Mouse (Mus musculus) thymus, adult 2 months (tissue): Measurements from ENCODE around the gene Ifnl3.

Experiments used
- CTCF ChIP-seq: fragments of 200-500 bp; IDR thresholded peaks from 2 replicates; pipeline ENCODE4 v1.5.1; 2012; ENCODE audit warnings: mild to moderate bottlenecking, control low read depth, low read length, moderate library complexity, borderline replicate concordance; ENCODE audit not compliant: control insufficient read depth, poor library complexity, insufficient read depth; ENCODE audit errors: extremely low read depth
- POLR2A ChIP-seq: fragments of 200-500 bp; IDR thresholded peaks from 2 replicates; pipeline ENCODE4 v1.6.1; 2012; ENCODE audit warnings: mild to moderate bottlenecking, low read length, control low read depth, moderate library complexity; ENCODE audit not compliant: control insufficient read depth, poor library complexity, insufficient read depth; ENCODE audit errors: extremely low read depth

DNA sequence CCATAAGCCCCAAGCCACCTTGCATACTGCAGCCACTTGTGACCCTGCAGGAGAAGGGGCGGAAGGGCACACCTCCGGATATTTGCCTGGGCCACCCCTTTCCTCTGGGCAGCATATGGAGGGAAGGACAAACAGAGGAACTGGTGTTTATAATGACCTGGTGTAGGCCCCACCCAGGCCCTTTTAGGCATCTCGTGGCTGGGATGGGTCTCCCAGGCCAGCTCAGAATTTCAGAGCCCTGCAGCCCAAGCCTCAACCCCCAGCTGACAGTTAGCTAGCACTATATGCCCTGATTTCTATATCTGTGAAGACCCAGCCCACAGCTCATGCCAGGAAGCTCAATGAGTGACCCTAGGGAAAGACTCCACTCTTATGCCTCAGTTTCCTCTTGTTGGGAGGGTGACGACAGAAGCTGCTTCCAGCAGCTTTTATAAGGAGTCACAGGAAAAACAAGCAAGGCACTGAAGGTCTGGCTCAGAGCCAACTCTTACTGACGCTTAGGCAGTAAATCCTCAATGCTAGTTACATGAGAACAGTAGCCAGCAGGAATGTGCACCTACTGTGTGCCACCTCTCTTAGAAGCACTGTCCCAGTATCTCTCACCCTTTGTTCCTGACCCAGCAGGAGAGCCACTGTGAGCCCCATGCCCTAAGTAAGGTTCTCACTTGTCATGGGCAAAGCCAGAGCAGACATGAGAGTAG, 48.5 kb downstream of the Ifnl3 start:
- TF ChIP-seq CTCF = no peak
- TF ChIP-seq POLR2A = no peak
